Mouse (Mus musculus): ENCODE results near the gene Suco. TPM values are rescaled to one million over a fixed set of nuclear protein-coding genes. Genes with fewer than 3 reads are reported as not detected.

Suco gene
- polyA plus RNA-seq, 1 experiment from 2014 or later = 22.6 TPM

GRCm38 (mm10) chr1:161896130-161896529 is 19.6 kb upstream of the Suco start:
- Histone ChIP-seq H3K4me2 (ENCODE audit: low read length) (no peak overlapping the region), H3K9me3 (replicated peaks; ENCODE audit: control insufficient read depth, low read length, poor library complexity, severe bottlenecking) (no peaks in the 10 kb centered on the region), H3K4me1 (ENCODE audit: control insufficient read depth, insufficient read depth, low read length) (no peaks in the 10 kb centered on the region), H3K4me3 (ENCODE audit: low read depth, low read length) (no peak overlapping the region), H3K27me3 (ENCODE audit: control insufficient read depth, insufficient read depth, low read depth, low read length) (no peaks in the 10 kb centered on the region), H3K36me3 (ENCODE audit: control insufficient read depth, insufficient read depth, low read length) (no peaks in the 10 kb centered on the region), H3K9ac (ENCODE audit: low read depth, low read length) (no peak overlapping the region), H3K27ac (ENCODE audit: low read length) (no peak overlapping the region)
- 67% methylated on average over 10 of the region's 10 CpGs for WGBS
- no peak for ATAC-seq

GRCm38 (mm10) chr1:161895014-161895413 is 18.5 kb upstream of the Suco start:
- Histone ChIP-seq H3K4me1 (ENCODE audit: control insufficient read depth, insufficient read depth, low read length) (no peaks in the 10 kb centered on the region), H3K9ac (ENCODE audit: low read depth, low read length) (no peak overlapping the region), H3K4me3 (ENCODE audit: low read depth, low read length) (no peak overlapping the region), H3K9me3 (replicated peaks; ENCODE audit: control insufficient read depth, low read length, poor library complexity, severe bottlenecking) (no peaks in the 10 kb centered on the region), H3K27ac (ENCODE audit: low read length) (no peak overlapping the region), H3K4me2 (ENCODE audit: low read length) (no peak overlapping the region), H3K36me3 (ENCODE audit: control insufficient read depth, insufficient read depth, low read length) (no peaks in the 10 kb centered on the region), H3K27me3 (ENCODE audit: control insufficient read depth, insufficient read depth, low read depth, low read length) (no peaks in the 10 kb centered on the region)
- WGBS = 98% methylated on average over 3 of the region's 3 CpGs
- no peak for ATAC-seq

GRCm38 (mm10) chr1:161894553-161894952 is 18.1 kb upstream of the Suco start:
- WGBS = 70% methylated on average over 2 of the region's 2 CpGs
- Histone ChIP-seq H3K4me1 (ENCODE audit: control insufficient read depth, insufficient read depth, low read length) (no peaks in the 10 kb centered on the region), H3K27ac (ENCODE audit: low read length) (no peak overlapping the region), H3K9ac (ENCODE audit: low read depth, low read length) (no peak overlapping the region), H3K27me3 (ENCODE audit: control insufficient read depth, insufficient read depth, low read depth, low read length) (no peaks in the 10 kb centered on the region), H3K9me3 (replicated peaks; ENCODE audit: control insufficient read depth, low read length, poor library complexity, severe bottlenecking) (no peaks in the 10 kb centered on the region), H3K4me2 (ENCODE audit: low read length) (no peak overlapping the region), H3K4me3 (ENCODE audit: low read depth, low read length) (no peak overlapping the region), H3K36me3 (ENCODE audit: control insufficient read depth, insufficient read depth, low read length) (no peaks in the 10 kb centered on the region)
- no peak for ATAC-seq

GRCm38 (mm10) chr1:161894126-161894525 is 17.6 kb upstream of the Suco start:
- Histone ChIP-seq H3K9me3 (replicated peaks; ENCODE audit: control insufficient read depth, low read length, poor library complexity, severe bottlenecking) (no peaks in the 10 kb centered on the region), H3K27me3 (ENCODE audit: control insufficient read depth, insufficient read depth, low read depth, low read length) (no peaks in the 10 kb centered on the region), H3K9ac (ENCODE audit: low read depth, low read length) (no peak overlapping the region), H3K4me1 (ENCODE audit: control insufficient read depth, insufficient read depth, low read length) (no peaks in the 10 kb centered on the region), H3K4me2 (ENCODE audit: low read length) (no peak overlapping the region), H3K4me3 (ENCODE audit: low read depth, low read length) (no peak overlapping the region), H3K27ac (ENCODE audit: low read length) (no peak overlapping the region), H3K36me3 (ENCODE audit: control insufficient read depth, insufficient read depth, low read length) (no peaks in the 10 kb centered on the region)
- no peak for ATAC-seq
- 90% methylated on average over 2 of the region's 2 CpGs for WGBS

- Histone ChIP-seq H3K36me3 (ENCODE audit: control insufficient read depth, insufficient read depth, low read length) (no peaks in the 10 kb centered on the region), H3K9ac (ENCODE audit: low read depth, low read length) (no peak overlapping the region), H3K27ac (ENCODE audit: low read length) (no peak overlapping the region), H3K9me3 (replicated peaks; ENCODE audit: control insufficient read depth, low read length, poor library complexity, severe bottlenecking) (no peaks in the 10 kb centered on the region), H3K4me1 (ENCODE audit: control insufficient read depth, insufficient read depth, low read length) (no peaks in the 10 kb centered on the region), H3K4me3 (ENCODE audit: low read depth, low read length) (no peak overlapping the region), H3K4me2 (ENCODE audit: low read length) (no peak overlapping the region), H3K27me3 (ENCODE audit: control insufficient read depth, insufficient read depth, low read depth, low read length) (no peaks in the 10 kb centered on the region)
- WGBS = 100% methylated on average over 3 of the region's 3 CpGs
- ATAC-seq = no peak
These were observed 12.3 kb upstream of the Suco start for GRCm38 (mm10) chr1:161888823-161889222.

- Histone ChIP-seq H3K27ac (ENCODE audit: low read length) (no peak overlapping the region), H3K27me3 (ENCODE audit: control insufficient read depth, insufficient read depth, low read depth, low read length) (no peaks in the 10 kb centered on the region), H3K9me3 (replicated peaks; ENCODE audit: control insufficient read depth, low read length, poor library complexity, severe bottlenecking) (no peaks in the 10 kb centered on the region), H3K4me3 (ENCODE audit: low read depth, low read length) (no peak overlapping the region), H3K9ac (ENCODE audit: low read depth, low read length) (no peak overlapping the region), H3K4me1 (ENCODE audit: control insufficient read depth, insufficient read depth, low read length) (no peaks in the 10 kb centered on the region), H3K36me3 (ENCODE audit: control insufficient read depth, insufficient read depth, low read length) (no peaks in the 10 kb centered on the region), H3K4me2 (ENCODE audit: low read length) (no peak overlapping the region)
- WGBS = 88% methylated on average over 12 of the region's 12 CpGs
- no peak for ATAC-seq
These were observed 11.3 kb upstream of the Suco start for GRCm38 (mm10) chr1:161887679-161888260.

- 86% methylated on average over 1 of the region's 1 CpGs for WGBS
- H3K4me2 ChIP-seq (ENCODE audit: low read length) = no peak overlapping the region
- no peak overlapping the region for H3K9ac ChIP-seq (ENCODE audit: low read depth, low read length)
- H3K27ac ChIP-seq (ENCODE audit: low read length) = no peak overlapping the region
- H3K9me3 ChIP-seq (replicated peaks; ENCODE audit: control insufficient read depth, low read length, poor library complexity, severe bottlenecking) = no peaks in the 10 kb centered on the region
- no peaks in the 10 kb centered on the region for H3K4me1 ChIP-seq (ENCODE audit: control insufficient read depth, insufficient read depth, low read length)
- H3K36me3 ChIP-seq (ENCODE audit: control insufficient read depth, insufficient read depth, low read length) = no peaks in the 10 kb centered on the region
- no peak for ATAC-seq
- no peak overlapping the region for H3K4me3 ChIP-seq (ENCODE audit: low read depth, low read length)
- H3K27me3 ChIP-seq (ENCODE audit: control insufficient read depth, insufficient read depth, low read depth, low read length) = no peaks in the 10 kb centered on the region
These were observed 9.3 kb upstream of the Suco start for GRCm38 (mm10) chr1:161885762-161886161.

- no peaks in the 10 kb centered on the region for H3K36me3 ChIP-seq (ENCODE audit: control insufficient read depth, insufficient read depth, low read length)
- H3K4me2 ChIP-seq (ENCODE audit: low read length) = peak overlapping the region; percentile 60
- 21% methylated on average over 5 of the region's 5 CpGs for WGBS
- no peaks in the 10 kb centered on the region for H3K27me3 ChIP-seq (ENCODE audit: control insufficient read depth, insufficient read depth, low read depth, low read length)
- ATAC-seq = no peak
- peak overlapping the region; percentile 91 for H3K4me3 ChIP-seq (ENCODE audit: low read depth, low read length)
- peak overlapping the region; percentile 31 for H3K27ac ChIP-seq (ENCODE audit: low read length)
- peaks cover 29% of the 10 kb centered on the region for H3K4me1 ChIP-seq (ENCODE audit: control insufficient read depth, insufficient read depth, low read length)
- H3K9ac ChIP-seq (ENCODE audit: low read depth, low read length) = no peak overlapping the region; the same call in 1 of the 2 replicates
- no peaks in the 10 kb centered on the region for H3K9me3 ChIP-seq (replicated peaks; ENCODE audit: control insufficient read depth, low read length, poor library complexity, severe bottlenecking)
These were observed 1.2 kb upstream of the Suco start for GRCm38 (mm10) chr1:161877580-161878142.

GRCm38 (mm10) chr1:161875706-161876552 is 553 bp downstream of the Suco start:
- Histone ChIP-seq H3K9ac (ENCODE audit: low read depth, low read length) (peak overlapping the region; percentile 93), H3K36me3 (ENCODE audit: control insufficient read depth, insufficient read depth, low read length) (no peaks in the 10 kb centered on the region), H3K9me3 (replicated peaks; ENCODE audit: control insufficient read depth, low read length, poor library complexity, severe bottlenecking) (no peaks in the 10 kb centered on the region), H3K4me3 (ENCODE audit: low read depth, low read length) (peak overlapping the region; percentile 91), H3K27me3 (ENCODE audit: control insufficient read depth, insufficient read depth, low read depth, low read length) (no peaks in the 10 kb centered on the region), H3K4me1 (ENCODE audit: control insufficient read depth, insufficient read depth, low read length) (peaks cover 33% of the 10 kb centered on the region), H3K27ac (ENCODE audit: low read length) (peak overlapping the region; percentile 98), H3K4me2 (ENCODE audit: low read length) (peak overlapping the region; percentile 95)
- WGBS = under 1% methylated on average over 34 of the region's 34 CpGs
- ATAC-seq = peak; percentile 58
